Comparison of ENCODE assay signal across 8 mouse cellular contexts in genomic region chr10:80138553-80139438, GRCm38 (mm10). TPM values are rescaled to one million over a fixed set of nuclear protein-coding genes. Genes with fewer than 3 reads are reported as not detected.
A peak's percentile ranks its signal among the peaks of the same experiment; 100 is the strongest.
DNase-seq lines count a peak whose midpoint lies in the region; ATAC-seq and TF ChIP-seq lines count a peak whose summit lies in the region.

TSS of gene Atp5d (plus strand) at chr10:80138632.

- no peak for TF ChIP-seq POLR2A in bone marrow, adult 2 months (IDR thresholded peaks at IDR 0.05; ENCODE audit: borderline replicate concordance, control insufficient read depth, low read depth, low read length)

- peaks cover 59% of the 10 kb centered on the region for H3K27me3 ChIP-seq in forebrain, embryonic 10.5 days (ENCODE audit: poor library complexity, severe bottlenecking)
- peaks cover 6% of the 10 kb centered on the region; the same call in 1 of the 2 replicates for H3K27me3 ChIP-seq in heart, embryonic 16.5 days (ENCODE audit: control insufficient read depth, insufficient read depth, low read length)
- H3K27me3 ChIP-seq in liver, embryonic 11.5 days (replicated peaks; ENCODE audit: control insufficient read depth, insufficient read depth, low read length) = peaks cover 34% of the 10 kb centered on the region

- peaks cover 5 to 15% of the 10 kb centered on the region in 2 experiments; a peak in 3 of 4 replicates for H3K4me1 ChIP-seq in ES-E14 (ENCODE audit: control insufficient read depth in 2 of 2, insufficient read depth in 2 of 2, low read length in 2 of 2, poor library complexity in 1 of 2)
- H3K4me1 ChIP-seq in bone marrow, adult 2 months (ENCODE audit: control insufficient read depth, insufficient read depth, low read length) = peaks cover 5% of the 10 kb centered on the region; the same call in 1 of the 2 replicates
- H3K4me1 ChIP-seq in forebrain, embryonic 10.5 days = peaks cover 74% of the 10 kb centered on the region
- peaks cover 34% of the 10 kb centered on the region for H3K4me1 ChIP-seq in heart, embryonic 16.5 days (ENCODE audit: control insufficient read depth, insufficient read depth, low read length)
- H3K4me1 ChIP-seq in liver, embryonic 11.5 days (replicated peaks; ENCODE audit: control insufficient read depth, insufficient read depth, low read length) = peaks cover 44% of the 10 kb centered on the region

- TF ChIP-seq CTCF in bone marrow, adult 2 months (IDR thresholded peaks at IDR 0.05; ENCODE audit: control insufficient read depth, insufficient read depth, low read length) = no peak

- peak within 1 kb of the TSS; percentile 85 for H3K4me2 ChIP-seq in heart, embryonic 16.5 days (ENCODE audit: low read depth, low read length)
- peak within 1 kb of the TSS; percentile 100 for H3K4me2 ChIP-seq in liver, embryonic 11.5 days

- DNase-seq in ES-E14 (ENCODE audit: low read depth, low spot score) = no peak
- peak; percentile 64 for DNase-seq in forebrain, embryonic 10.5 days (ENCODE audit: extremely low spot score, low spot score)
- peak; percentile 83 for DNase-seq in kidney, postnatal 10 days
- peak; percentile 71 for DNase-seq in liver, embryonic 11.5 days (ENCODE audit: low spot score)
- DNase-seq in neural tube, embryonic 10.5 days (ENCODE audit: extremely low spot score, low spot score) = peak; percentile 61
- DNase-seq in thymus, postnatal 4 days = peak; percentile 82

- in situ Hi-C loops in ES-E14 (cut with MboI; ENCODE audit: low sequenced_read_pairs in 2 of 2, unreplicated experiment in 2 of 2) = no loop called here

- peak; percentile 1; the same call in 1 of the 2 replicates for ATAC-seq in heart, embryonic 16.5 days (replicated peaks; ENCODE audit: extremely low read depth, insufficient read depth, low FRiP score)
- ATAC-seq in liver, embryonic 11.5 days (replicated peaks; ENCODE audit: low FRiP score) = 0 out of 2 replicates have a peak, but pooled peaks have one; percentile 4

- peak within 1 kb of the TSS; percentile 71 to 97 for H3K4me3 ChIP-seq in ES-E14 (ENCODE audit: insufficient read depth in 1 of 2, low read depth in 1 of 2, low read length in 2 of 2, poor library complexity in 1 of 2, severe bottlenecking in 1 of 2)
- peak within 1 kb of the TSS; percentile 25 for H3K4me3 ChIP-seq in bone marrow, adult 2 months (replicated peaks; ENCODE audit: control insufficient read depth, low read depth, low read length)
- peak within 1 kb of the TSS; percentile 67 for H3K4me3 ChIP-seq in forebrain, embryonic 10.5 days
- peak within 1 kb of the TSS; percentile 60 for H3K4me3 ChIP-seq in heart, embryonic 16.5 days (ENCODE audit: low read length)
- peak within 1 kb of the TSS; percentile 76 for H3K4me3 ChIP-seq in liver, embryonic 11.5 days (ENCODE audit: low read depth, low read length)

- under 1% methylated on average over 89 of the region's 94 CpGs for WGBS in bone marrow, adult 2 months
- WGBS in forebrain, embryonic 10.5 days = under 1% methylated on average over 93 of the region's 94 CpGs
- WGBS in heart, embryonic 16.5 days = under 1% methylated on average over 78 of the region's 94 CpGs
- 0% methylated on average over 70 of the region's 94 CpGs for WGBS in liver, embryonic 11.5 days

- H3K36me3 ChIP-seq in ES-E14 (ENCODE audit: control insufficient read depth, insufficient read depth, low read length, poor library complexity, severe bottlenecking) = peaks cover 23% of the 10 kb centered on the region
- H3K36me3 ChIP-seq in forebrain, embryonic 10.5 days (replicated peaks) = peaks cover 36% of the 10 kb centered on the region
- peaks cover 5% of the 10 kb centered on the region for H3K36me3 ChIP-seq in heart, embryonic 16.5 days (ENCODE audit: control insufficient read depth, insufficient read depth)
- H3K36me3 ChIP-seq in liver, embryonic 11.5 days (ENCODE audit: control insufficient read depth, insufficient read depth, low read length) = peaks cover 5% of the 10 kb centered on the region

- H3K9me3 ChIP-seq in ES-E14 (ENCODE audit: control insufficient read depth, insufficient read depth, low read depth, low read length) = no peaks in the 10 kb centered on the region
- no peaks in the 10 kb centered on the region for H3K9me3 ChIP-seq in forebrain, embryonic 10.5 days
- 0 out of 2 replicates have a peak, but pooled peaks cover 3% of the 10 kb centered on the region for H3K9me3 ChIP-seq in heart, embryonic 16.5 days (replicated peaks; ENCODE audit: control insufficient read depth, low read length)
- no peaks in the 10 kb centered on the region for H3K9me3 ChIP-seq in liver, embryonic 11.5 days (ENCODE audit: control insufficient read depth, low read length)

- H3K9ac ChIP-seq in ES-E14 (ENCODE audit: insufficient read depth, low read depth, low read length, poor library complexity, severe bottlenecking) = peak within 1 kb of the TSS; percentile 83
- H3K9ac ChIP-seq in heart, embryonic 16.5 days (ENCODE audit: low read length) = peak within 1 kb of the TSS; percentile 69
- peak within 1 kb of the TSS; percentile 70 for H3K9ac ChIP-seq in liver, embryonic 11.5 days (ENCODE audit: low read depth, low read length)

- peak within 1 kb of the TSS; percentile 64 for H3K27ac ChIP-seq in ES-E14 (ENCODE audit: insufficient read depth, low read depth, low read length, poor library complexity, severe bottlenecking)
- H3K27ac ChIP-seq in bone marrow, adult 2 months (ENCODE audit: control insufficient read depth, insufficient read depth, low read depth, low read length, poor library complexity) = peak within 1 kb of the TSS; percentile 2; the same call in 1 of the 2 replicates
- peak within 1 kb of the TSS; percentile 91 for H3K27ac ChIP-seq in forebrain, embryonic 10.5 days
- H3K27ac ChIP-seq in heart, embryonic 16.5 days (ENCODE audit: low read length) = no peak within 1 kb of the TSS
- H3K27ac ChIP-seq in liver, embryonic 11.5 days (ENCODE audit: low read depth, low read length) = peak within 1 kb of the TSS; percentile 62

TF ChIP-seq in ES-E14, 5 proteins besides CTCF, POLR2A, EP300 and RAD21:
- TF ChIP-seq HCFC1 (IDR thresholded peaks at IDR 0.05; ENCODE audit: borderline replicate concordance, insufficient read depth, low read length) (0 out of 2 replicates have a peak, but pooled peaks have one; percentile 17), ZC3H11A (IDR thresholded peaks at IDR 0.05; ENCODE audit: borderline replicate concordance, low read depth, low read length) (no peak)

RNA-seq across cellular contexts. Expression of gene Atp5d, which starts in this region (rescaled TPM):
- 217 and 226 TPM in 2 replicates for total RNA-seq in ES-E14 (2012; rRNA removed)
- 131 and 178 TPM in 2 replicates for polyA plus RNA-seq in bone marrow, adult 2 months (2011; ENCODE audit: insufficient read depth, insufficient read length, low replicate concordance, missing spikeins)
- polyA plus RNA-seq in forebrain, embryonic 10.5 days (2016; fragmentation: Nextera tagmentation; extraction: Ambion mirVana) = 495 and 498 TPM in 2 replicates
- 1,107 and 1,132 TPM in 2 replicates for polyA plus RNA-seq in heart, embryonic 16.5 days (2015; fragmentation: Nextera tagmentation; extraction: Ambion mirVana)
- polyA plus RNA-seq in liver, embryonic 11.5 days (2014; fragmentation: Nextera tagmentation; extraction: Ambion mirVana) = 482 and 514 TPM in 2 replicates

Comparison
In these comparisons a context has a peak if more than half of its experiments do, and no peak if none do; other contexts are left out.
1. H3K4me3 ChIP-seq: peak in every context shown above with its lines; median percentile 84 in ES-E14; 76 in liver, embryonic 11.5 days; 67 in forebrain, embryonic 10.5 days; 60 in heart, embryonic 16.5 days; 25 in bone marrow, adult 2 months.